Mouse (Mus musculus) E14TG2a.4 (cell line): ENCODE results near the gene Gramd4.

Experiments used
- CTCF ChIP-seq: conservative IDR thresholded peaks from 2 replicates; pipeline ENCODE4 v1.5.1; 2014; ENCODE audit warnings: low read length
- POU5F1 ChIP-seq: IDR thresholded peaks from 2 replicates; pipeline ENCODE4 v1.6.1; 2014; ENCODE audit warnings: low read length, borderline replicate concordance

DNA sequence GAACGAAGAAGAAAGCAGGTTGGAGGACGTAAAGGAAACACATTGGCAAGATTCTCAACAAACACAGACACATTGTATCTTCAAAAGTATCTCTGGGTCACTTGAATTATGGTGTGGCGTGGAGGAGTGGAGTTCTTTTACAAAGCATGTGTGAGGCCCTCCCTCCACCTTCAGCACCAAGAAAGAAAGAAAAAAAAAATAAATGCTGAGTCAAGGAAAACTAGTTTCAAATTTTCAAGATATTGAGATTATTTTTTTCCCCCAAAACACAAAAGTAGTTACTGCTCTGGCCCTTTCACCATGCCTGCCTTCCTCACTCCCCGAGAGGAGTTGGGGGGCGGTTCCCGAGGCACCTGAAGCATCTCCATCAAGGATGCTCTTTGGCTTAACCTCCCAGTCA is 121.1 kb downstream of the Gramd4 start:
- no peak for TF ChIP-seq CTCF
- TF ChIP-seq POU5F1: no peak
